Mouse (Mus musculus) right cerebral cortex, postnatal 14 days (tissue): ENCODE data around the gene Krt20.
A peak's percentile ranks its signal among the peaks of the same experiment; 100 is the strongest.

ENCODE experiments used
- DNase-seq: peaks from one replicate; pipeline ENCODE4 v3.0.0; 2022

Krt20 gene

DNA sequence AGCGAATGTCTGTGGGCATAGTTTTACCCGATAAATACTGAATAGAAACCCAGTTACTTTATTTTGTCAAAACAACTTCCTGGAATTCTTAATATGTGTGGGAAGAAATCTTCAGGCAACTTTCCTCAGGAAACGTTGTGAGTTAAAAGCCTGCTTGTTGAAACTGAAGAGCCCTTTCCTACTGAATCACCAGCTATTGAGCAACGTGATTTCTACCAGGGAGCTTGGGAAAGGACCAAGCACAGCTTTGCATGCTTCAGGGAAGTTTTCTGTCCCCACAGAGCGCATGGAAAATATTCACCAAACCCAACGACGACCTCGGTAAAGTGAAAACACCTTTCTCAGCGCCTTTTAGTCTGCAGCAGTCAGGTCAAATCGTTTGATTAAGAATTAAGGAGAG is 31.8 kb downstream of the Krt20 start:
- DNase-seq, result no peak

DNA sequence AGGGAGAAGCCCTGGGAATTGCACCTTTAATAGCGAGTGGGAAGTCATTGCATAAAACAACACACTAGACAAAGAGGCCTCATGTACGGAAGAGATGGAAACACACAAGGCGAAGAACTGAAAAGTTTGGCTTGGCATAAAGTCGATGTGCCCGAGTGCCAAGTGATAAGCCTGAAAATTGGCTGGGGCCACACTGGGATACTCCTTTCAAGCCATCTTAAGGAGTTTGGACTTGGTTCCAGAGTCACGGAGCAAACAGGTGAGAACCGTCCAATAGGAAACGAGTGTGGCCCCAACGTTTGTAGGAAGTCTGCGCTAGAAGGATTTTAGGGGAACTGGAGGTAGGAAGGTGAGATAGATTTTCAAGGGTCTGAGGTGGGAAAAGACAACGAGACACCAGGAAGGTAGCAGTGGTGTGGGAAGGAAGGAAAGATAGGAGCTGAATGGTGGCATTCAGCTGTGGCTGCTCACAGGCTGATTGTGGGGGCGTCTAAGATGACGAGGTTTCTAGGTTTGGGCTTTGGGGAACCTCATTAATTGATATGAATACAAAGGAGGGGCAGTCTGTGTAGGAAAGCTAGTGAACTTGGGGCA is 37.9 kb downstream of the Krt20 start:
- no peak for DNase-seq

DNA sequence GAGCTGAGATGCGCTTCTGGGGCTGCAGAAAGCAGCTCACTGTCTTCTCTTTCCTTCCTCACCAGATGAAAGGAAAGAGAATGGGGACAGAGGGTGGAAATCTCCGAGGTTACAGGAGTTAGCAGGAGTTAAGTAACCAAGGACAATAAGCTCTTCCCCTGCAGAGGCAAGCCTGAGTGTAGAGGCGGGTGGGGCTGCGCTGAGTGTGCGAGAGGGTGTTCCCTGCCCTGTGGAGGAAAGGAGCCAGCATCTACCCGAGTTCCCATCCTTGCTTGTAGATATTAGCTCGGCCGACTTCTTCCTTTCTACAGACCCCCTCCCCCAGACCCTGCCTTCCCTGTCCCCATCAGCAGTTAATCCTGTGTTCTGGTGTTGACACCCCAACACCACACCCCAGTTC is 39.1 kb downstream of the Krt20 start:
- no peak for DNase-seq

DNA sequence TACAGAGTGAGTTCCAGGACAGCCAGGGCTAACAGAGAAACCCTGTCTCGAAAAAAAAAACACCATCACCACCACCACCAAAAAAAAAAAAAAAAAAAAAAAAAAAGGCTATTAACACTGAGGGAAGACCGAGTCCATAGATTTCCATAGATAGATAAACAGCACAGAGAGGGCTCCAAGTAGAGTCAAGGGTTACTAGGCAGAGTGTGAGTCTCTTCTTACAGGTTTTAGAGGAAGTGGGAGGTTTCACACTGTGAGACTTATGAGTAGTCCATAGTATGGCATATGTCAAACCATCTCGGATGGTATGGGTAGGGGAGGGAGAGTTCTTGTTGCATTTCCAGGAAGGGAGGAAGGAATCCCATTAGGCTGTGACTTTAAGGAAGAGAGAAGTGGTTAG is 39.9 kb downstream of the Krt20 start:
- no peak for DNase-seq

DNA sequence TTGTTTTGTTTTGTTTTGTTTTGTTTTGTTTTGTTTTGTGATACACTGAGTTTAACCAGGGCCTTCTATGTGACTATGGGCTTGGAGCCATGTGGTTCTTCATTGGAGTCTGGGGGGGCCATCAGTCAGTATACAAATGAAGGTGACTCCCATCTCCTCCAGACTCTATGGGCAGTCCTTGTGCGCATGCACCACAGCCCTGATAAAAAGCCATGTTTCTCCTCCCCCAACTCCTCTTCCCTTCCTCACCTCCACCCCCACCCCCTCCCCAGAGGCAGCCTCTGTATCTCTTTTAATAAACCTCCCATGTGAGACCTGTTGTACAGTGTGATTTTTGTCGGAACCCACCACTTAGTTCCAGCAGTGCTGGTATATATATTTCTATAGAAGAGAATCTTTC is 41.3 kb downstream of the Krt20 start:
- no peak for DNase-seq

DNA sequence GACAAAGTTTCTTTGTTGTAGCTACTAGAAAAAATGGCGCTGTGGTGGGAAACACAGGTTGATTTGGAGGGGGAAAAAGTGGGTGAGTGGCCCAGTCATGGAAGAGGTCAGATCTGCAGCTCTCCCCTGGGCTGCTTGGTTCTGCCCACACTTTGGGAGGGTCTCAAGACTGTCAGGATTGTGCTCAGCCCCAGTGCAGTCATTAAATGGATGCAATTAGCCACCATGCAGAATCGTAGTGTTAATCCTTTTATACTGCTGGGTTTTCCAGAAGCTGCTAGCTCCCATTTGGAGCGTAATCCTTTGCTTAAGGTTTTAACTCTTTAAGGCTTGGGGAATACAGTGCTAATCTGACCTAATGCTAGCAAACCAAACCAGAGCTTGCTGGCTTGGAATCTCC is 41.9 kb downstream of the Krt20 start:
- no peak for DNase-seq

DNA sequence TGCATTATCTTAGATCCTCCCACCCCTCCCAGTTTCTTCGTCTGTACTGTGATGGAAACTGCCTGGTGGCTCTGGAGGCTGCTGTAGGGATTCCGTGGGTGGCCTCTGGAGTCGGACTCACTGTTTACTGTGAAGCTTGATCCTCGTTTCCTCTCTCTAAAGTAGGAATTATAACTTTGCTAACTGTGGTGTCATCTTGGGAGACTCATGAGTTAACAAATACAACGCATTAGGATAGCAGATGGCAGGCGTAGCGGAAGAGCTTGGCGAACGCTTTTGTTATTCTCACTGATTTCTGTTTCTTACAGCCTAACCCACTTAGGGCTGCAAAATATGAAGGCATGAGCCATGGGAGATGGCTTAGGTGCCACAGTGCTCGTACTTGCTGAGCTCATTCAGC is 45.5 kb downstream of the Krt20 start:
- DNase-seq, result no peak

DNA sequence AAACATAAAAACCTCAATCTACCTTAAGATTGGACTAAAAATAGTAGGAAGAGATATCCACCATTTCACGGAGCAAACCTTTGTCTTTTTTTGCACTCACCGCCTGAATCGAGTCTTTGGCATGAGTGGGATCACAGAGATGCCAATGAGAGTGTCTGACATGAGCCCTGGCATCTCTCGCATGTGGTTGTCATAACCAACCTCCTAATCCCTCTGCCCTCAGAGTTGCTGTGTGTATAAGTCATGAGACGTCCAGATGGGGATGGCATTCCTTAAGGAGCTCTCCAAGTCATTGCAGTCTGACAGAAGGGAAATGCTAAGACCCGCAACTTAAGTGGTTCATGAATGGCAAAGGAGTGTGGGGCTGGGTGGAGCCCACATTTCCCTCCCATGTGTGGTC is 46.6 kb downstream of the Krt20 start:
- DNase-seq, result no peak

DNA sequence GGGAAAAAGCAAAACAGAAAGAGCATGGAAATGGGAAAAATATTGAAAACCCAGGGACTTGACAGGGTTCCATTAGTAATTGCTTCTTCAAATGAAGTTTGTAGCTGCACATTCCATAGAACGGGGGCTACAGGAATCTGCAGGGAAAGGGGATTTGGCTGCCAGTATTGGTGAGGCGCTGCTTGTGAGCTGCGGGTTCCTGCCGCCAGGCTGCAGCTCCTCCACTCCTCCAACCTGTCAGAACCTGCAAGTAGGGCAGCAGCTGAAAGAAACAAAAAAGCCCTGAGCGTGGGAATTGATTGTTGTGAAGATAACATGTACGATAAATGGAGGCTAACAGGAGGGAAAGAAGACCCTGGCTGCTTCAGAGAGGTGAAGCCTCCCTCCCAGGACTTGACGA is 47.1 kb downstream of the Krt20 start:
- DNase-seq, result no peak

DNA sequence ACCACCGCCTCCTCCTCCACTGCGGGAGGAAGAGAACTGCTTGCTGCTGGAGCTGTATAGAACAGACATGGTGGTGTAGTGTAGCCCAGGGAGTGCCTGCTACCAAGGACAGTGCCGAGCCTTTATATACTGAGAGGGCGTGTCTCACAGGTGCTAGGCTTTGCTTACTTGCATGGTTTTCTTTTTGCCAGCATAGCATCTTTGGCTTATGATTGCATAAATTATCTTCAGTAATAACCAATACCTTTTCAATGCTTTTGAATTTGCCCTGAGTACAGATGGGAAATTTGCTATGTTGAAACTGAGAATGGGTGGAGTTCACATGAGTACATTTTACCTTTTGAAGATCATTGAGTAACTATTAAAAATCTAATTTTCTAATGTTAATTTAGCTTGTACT is 48.7 kb downstream of the Krt20 start, which contains the start of gene Krt10:
Gene Krt10 (minus strand): TSS at position 101 of the 400 bp plus-strand sequence.
- DNase-seq, result no peak

DNA sequence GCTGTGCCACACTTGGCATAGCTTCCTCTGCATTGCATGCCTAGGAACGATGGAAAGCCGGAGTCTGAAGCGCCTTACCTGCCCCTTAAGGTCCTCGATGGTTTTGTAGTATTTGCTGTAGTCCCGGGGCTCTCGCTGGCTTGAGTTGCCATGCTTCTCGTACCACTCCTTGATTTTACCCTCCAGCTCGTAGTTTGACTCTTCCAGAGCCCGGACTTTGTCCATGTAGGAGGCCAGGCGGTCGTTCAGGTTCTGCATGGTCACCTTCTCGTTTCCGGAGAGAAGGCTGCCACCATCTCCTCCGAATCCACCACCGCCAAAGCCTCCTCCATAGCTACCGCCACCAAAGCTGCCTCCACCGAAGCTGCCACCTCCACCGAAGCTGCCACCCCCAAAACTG is 49.3 kb downstream of the Krt20 start:
- no peak for DNase-seq

DNA sequence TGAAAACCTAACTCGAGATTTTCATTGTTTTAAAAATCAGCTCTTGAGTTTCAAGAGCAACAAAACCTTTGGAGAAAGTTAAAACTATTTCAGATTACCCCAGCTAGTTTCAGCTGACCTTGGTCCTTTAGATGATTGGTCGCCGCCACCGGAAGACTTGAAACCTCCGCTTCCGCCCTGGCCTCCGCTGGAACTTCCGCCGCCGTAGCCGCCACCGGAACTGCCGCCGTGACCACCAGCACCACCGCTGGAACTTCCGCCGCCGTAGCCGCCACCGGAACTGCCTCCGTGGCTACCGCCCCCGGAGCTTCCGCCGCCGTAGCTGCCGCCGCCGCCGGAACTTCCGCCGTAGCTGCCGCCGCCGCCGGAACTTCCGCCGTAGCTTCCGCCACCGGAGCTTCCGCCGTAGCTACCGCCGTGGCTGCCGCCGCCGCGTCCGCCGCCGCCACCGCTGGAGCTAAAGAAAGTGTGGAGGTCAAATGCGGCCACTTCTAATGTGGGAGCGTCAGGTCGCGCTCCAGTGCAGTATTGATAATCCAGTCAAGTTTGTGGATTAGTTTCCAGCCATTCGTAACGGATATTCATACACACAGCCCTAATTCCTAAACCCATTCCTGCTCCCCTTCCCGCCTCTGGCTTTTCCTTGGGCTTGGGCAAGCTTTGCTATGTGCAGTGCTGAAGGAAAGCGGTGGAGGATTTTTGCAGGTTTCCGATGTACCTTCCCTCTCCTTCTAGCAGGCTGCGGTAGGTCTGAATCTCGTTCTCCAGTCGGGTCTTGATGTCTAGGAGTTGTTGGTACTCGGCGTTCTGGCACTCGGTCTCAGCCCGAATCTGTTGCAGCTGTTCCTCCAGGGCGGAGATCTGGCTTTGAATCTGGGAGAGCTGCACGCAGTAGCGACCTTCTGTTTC is 51.9 kb downstream of the Krt20 start:
- DNase-seq, result peak; percentile 90

DNA sequence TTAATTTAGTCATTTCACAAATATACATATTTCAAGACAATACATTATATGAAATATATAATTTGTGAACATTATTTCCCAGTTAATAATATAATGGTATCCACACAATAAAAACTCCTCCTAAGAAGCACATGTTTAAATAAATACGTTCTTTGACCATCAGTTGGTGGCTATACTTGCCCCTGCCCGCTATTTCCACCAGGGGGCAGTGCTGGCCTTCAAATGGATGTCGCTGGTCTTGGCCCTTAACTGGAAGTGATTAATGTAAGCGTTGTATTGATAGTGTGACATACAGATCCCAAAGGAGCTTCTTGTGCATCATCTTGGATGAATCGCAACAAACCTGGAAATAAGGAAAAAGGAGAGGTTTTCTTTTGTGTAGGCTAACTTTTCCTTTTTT is 58.4 kb downstream of the Krt20 start:
- DNase-seq, result peak; percentile 73
